Mouse (Mus musculus) Muller cell, postnatal 12 days (primary cell): Measurements from ENCODE around the gene Mrgprb1.
"Not testable (repeated sequence)": the region's sequence is repeated elsewhere in the genome, so short reads cannot be mapped to it uniquely, and the experiment has no call there.

Experiments
- DNase-seq: peaks from one replicate; pipeline ENCODE4 v3.0.0-alpha.2; 2015; ENCODE audit errors: inconsistent ontology term

The Mrgprb1 gene

DNA sequence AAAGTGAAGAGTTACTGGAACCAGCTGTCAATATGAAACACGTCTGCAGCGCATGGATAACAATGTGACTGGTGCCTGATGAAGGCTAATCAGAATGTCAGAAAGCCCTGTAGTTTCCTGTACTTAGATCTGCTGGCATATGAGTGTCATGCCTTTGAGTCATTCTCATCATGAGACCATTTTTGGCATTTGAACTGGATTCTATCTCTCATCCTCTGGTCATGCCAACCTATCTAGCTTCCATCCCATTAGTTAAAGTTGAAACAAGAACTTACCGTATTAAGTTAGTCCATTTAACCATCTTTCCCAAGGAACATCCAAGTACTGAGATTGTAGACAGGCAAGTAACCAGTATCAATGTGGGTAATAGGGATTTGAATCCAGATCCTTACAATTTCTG, at the start of gene Mrgprb1:
Gene Mrgprb1, minus strand, starts transcription at position 101 of the 400 bp plus-strand sequence.
- no peak for DNase-seq

DNA sequence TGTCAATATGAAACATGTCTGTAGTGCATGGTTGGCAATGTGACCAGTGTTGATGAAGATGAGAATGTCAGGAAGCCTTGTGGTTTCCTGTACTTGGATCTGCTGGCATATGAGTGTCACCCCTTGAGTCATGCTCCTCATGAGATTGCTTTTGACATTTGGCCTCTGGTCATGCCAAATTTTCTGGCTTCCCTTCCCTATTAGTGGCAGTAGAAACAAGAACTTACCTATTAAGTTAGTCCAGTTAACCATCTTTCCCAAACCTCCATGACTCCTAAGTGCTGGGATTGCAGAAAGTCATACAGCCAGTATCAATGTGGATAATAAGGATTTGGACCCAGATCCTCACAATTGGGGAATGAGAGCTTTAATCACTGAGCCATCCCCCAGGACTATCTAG, 43.1 kb upstream of the Mrgprb1 start, which contains the start of gene Mrgprx2:
Gene Mrgprx2, minus strand, starts transcription at position 101 of the 400 bp plus-strand sequence.
- DNase-seq, result no peak

DNA sequence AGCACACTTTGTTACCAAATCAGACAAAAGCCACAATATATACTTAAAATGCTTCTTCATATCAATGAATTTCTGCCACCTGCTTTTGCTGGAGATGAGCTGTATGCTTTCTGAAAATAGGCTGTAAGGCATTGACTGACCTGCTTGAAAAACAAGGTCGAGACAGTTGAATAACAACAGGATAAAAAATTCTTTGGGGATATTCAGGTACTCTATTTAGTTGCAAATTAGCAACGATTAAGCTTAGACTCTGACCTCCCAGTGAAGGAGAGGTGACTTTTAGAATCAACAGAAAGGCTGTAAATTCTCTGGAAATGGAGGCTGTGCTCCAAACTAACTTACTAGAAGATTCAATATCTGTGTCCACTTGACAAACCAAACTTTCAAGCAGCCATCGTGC, 19.6 kb downstream of the Mrgprb1 start:
- no peak for DNase-seq

DNA sequence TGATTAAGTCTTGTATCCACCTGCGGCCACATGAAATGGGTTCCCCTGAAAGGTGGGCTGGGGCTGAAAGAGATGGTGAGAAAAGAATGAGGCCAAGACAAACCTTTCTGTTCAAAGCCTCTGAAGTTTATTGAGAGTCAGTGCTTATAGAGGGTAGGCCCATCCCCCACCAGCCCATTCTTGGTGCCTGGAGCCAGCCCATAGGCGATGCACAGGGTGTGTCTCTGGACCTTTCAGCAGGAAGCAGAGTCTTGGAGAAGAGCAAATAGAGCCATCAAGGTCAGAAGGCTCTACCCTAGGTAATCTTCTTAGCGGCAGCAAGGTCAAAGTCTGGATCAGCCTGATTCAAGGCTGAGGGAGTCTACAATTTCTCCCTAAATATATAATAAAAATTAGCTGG, 20.2 kb downstream of the Mrgprb1 start:
- DNase-seq, result not testable (repeated sequence)
